Mouse (Mus musculus) forebrain, embryonic 14.5 days (tissue): ENCODE data around the gene Ccdc8. TPM values are rescaled to one million over a fixed set of nuclear protein-coding genes. Genes with fewer than 3 reads are reported as not detected.

Experiments
- ATAC-seq: fragments of 200-750 bp; cut with Nextera tagmentation; 2 replicates; pipeline ENCODE4 v1.8.0; 2017; ENCODE audit warnings: mild to moderate bottlenecking, moderate library complexity
- DNase-seq: peaks from one replicate; pipeline ENCODE4 v3.0.0-alpha.2; 2015; ENCODE audit warnings: low spot score
- H3K27ac ChIP-seq: fragments of 300-500 bp; sonication (generic); 2 replicates; pipeline ENCODE4 v1.5.1; 2014; ENCODE audit warnings: low read depth, mild to moderate bottlenecking, control low read depth, low read length, moderate library complexity
- H3K27me3 ChIP-seq: fragments of 300-500 bp; sonication (generic); replicated peaks from 2 replicates; pipeline ENCODE4 v1.6.1; 2014; ENCODE audit warnings: low read length, control low read depth, mixed read lengths; ENCODE audit not compliant: control insufficient read depth, insufficient read depth
- H3K36me3 ChIP-seq: fragments of 300-500 bp; sonication (generic); 2 replicates; pipeline ENCODE4 v1.6.1; 2014; ENCODE audit warnings: low read length, control low read depth; ENCODE audit not compliant: control insufficient read depth, insufficient read depth
- H3K4me1 ChIP-seq: fragments of 300-500 bp; sonication (generic); 2 replicates; pipeline ENCODE4 v1.6.1; 2014; ENCODE audit warnings: antibody characterized with exemption, low read length, control low read depth; ENCODE audit not compliant: control insufficient read depth, insufficient read depth
- H3K4me2 ChIP-seq: fragments of 300-500 bp; sonication (generic); 2 replicates; pipeline ENCODE4 v1.6.1; 2014; ENCODE audit warnings: mild to moderate bottlenecking, control low read depth, low read length
- H3K4me3 ChIP-seq: fragments of 300-500 bp; sonication (generic); 2 replicates; pipeline ENCODE4 v1.5.1; 2014; ENCODE audit warnings: low read depth, low read length, control low read depth
- H3K9ac ChIP-seq: fragments of 300-500 bp; sonication (generic); 2 replicates; pipeline ENCODE4 v1.6.1; 2014; ENCODE audit warnings: mild to moderate bottlenecking, low read length, control low read depth, moderate library complexity
- H3K9me3 ChIP-seq: fragments of 300-500 bp; sonication (generic); replicated peaks from 2 replicates; pipeline ENCODE4 v1.6.1; 2016; ENCODE audit warnings: low read length, control low read depth, mixed read lengths; ENCODE audit not compliant: control insufficient read depth
- WGBS: fragments of 180-500 bp; shearing (Covaris S2); extraction: QIAGEN DNeasy Blood & Tissue Kit; methylation state at CpG from one replicate; pipeline ENCODE4 v1.1.7; 2014; 5-methylcytosine and 5-hydroxymethylcytosine counted together
- polyA plus RNA-seq: library from polyadenylated mRNA; unstranded; fragments of >200 nt; fragmentation: Nextera tagmentation; extraction: Ambion mirVana; gene quantifications from 2 replicates; pipeline ENCODE4 v1.2.1, GENCODE M21; 2014

The Ccdc8 gene
- polyA plus RNA-seq, 1 experiment from 2014 or later, result 3.4 TPM

- H3K27ac ChIP-seq, result peak overlapping the region; percentile 74
- peak overlapping the region; percentile 8; the same call in 1 of the 2 replicates for H3K4me2 ChIP-seq
- no peaks in the 10 kb centered on the region for H3K27me3 ChIP-seq
- 33% methylated on average over 7 of the region's 7 CpGs for WGBS
- H3K4me1 ChIP-seq, result peaks cover 26% of the 10 kb centered on the region
- DNase-seq, result peak; percentile 56
- H3K4me3 ChIP-seq, result no peak overlapping the region
- no peak overlapping the region; the same call in 1 of the 2 replicates for H3K9ac ChIP-seq
- 0 out of 2 replicates have a peak, but pooled peaks have one; percentile 35 for ATAC-seq
- H3K36me3 ChIP-seq, result no peaks in the 10 kb centered on the region
- no peaks in the 10 kb centered on the region for H3K9me3 ChIP-seq
Measured at GRCm38 (mm10) chr7:16987541-16988149, 4.9 kb upstream of the Ccdc8 start.

GRCm38 (mm10) chr7:16988405-16988804 is 4.1 kb upstream of the Ccdc8 start:
- Histone ChIP-seq H3K4me3 (no peak overlapping the region), H3K4me2 (no peak overlapping the region), H3K4me1 (peaks cover 26% of the 10 kb centered on the region), H3K27ac (peak overlapping the region; percentile 74), H3K36me3 (no peaks in the 10 kb centered on the region), H3K9ac (no peak overlapping the region; the same call in 1 of the 2 replicates), H3K9me3 (no peaks in the 10 kb centered on the region), H3K27me3 (no peaks in the 10 kb centered on the region)
- DNase-seq (peak; percentile 76), ATAC-seq (0 out of 2 replicates have a peak, but pooled peaks have one; percentile 21)
- WGBS, result 33% methylated on average over 3 of the region's 3 CpGs

GRCm38 (mm10) chr7:16990006-16990744 is 2.3 kb upstream of the Ccdc8 start:
- Histone ChIP-seq H3K36me3 (no peaks in the 10 kb centered on the region), H3K4me1 (peaks cover 26% of the 10 kb centered on the region), H3K27me3 (no peaks in the 10 kb centered on the region), H3K27ac (peak overlapping the region; percentile 54; the same call in 1 of the 2 replicates), H3K4me2 (no peak overlapping the region), H3K9ac (no peak overlapping the region), H3K9me3 (no peaks in the 10 kb centered on the region), H3K4me3 (no peak overlapping the region)
- DNase-seq (no peak), ATAC-seq (no peak)
- 40% methylated on average over 15 of the region's 15 CpGs for WGBS

- H3K4me3 ChIP-seq, result no peak overlapping the region
- H3K4me2 ChIP-seq, result 0 out of 2 replicates have a peak overlapping the region, but pooled peaks have one; percentile 10
- no peaks in the 10 kb centered on the region for H3K27me3 ChIP-seq
- H3K27ac ChIP-seq, result peak overlapping the region; percentile 68
- peak overlapping the region; percentile 3; the same call in 1 of the 2 replicates for H3K9ac ChIP-seq
- no peaks in the 10 kb centered on the region for H3K9me3 ChIP-seq
- WGBS, result 50% methylated on average over 18 of the region's 18 CpGs
- peaks cover 27% of the 10 kb centered on the region for H3K4me1 ChIP-seq
- ATAC-seq (peak; percentile 61), DNase-seq (peak; percentile 85)
- H3K36me3 ChIP-seq, result no peaks in the 10 kb centered on the region
Measured at GRCm38 (mm10) chr7:16991681-16992450, 642 bp upstream of the Ccdc8 start.

GRCm38 (mm10) chr7:16993651-16994399 is 1.3 kb downstream of the Ccdc8 start:
- WGBS, result 1% methylated on average over 27 of the region's 27 CpGs
- H3K36me3 ChIP-seq, result no peaks in the 10 kb centered on the region
- ATAC-seq (peak; percentile 89), DNase-seq (peak; percentile 82)
- no peaks in the 10 kb centered on the region for H3K9me3 ChIP-seq
- H3K4me3 ChIP-seq, result peak overlapping the region; percentile 39
- H3K4me2 ChIP-seq, result peak overlapping the region; percentile 49
- no peaks in the 10 kb centered on the region for H3K27me3 ChIP-seq
- no peak overlapping the region; the same call in 1 of the 2 replicates for H3K27ac ChIP-seq
- peak overlapping the region; percentile 69 for H3K9ac ChIP-seq
- H3K4me1 ChIP-seq, result peaks cover 14% of the 10 kb centered on the region

- H3K27me3 ChIP-seq, result no peaks in the 10 kb centered on the region
- H3K9me3 ChIP-seq, result no peaks in the 10 kb centered on the region
- DNase-seq, result no peak
- peak overlapping the region; percentile 69 for H3K9ac ChIP-seq
- peak overlapping the region; percentile 39 for H3K4me3 ChIP-seq
- 6% methylated on average over 20 of the region's 20 CpGs for WGBS
- peaks cover 14% of the 10 kb centered on the region for H3K4me1 ChIP-seq
- no peak for ATAC-seq
- H3K27ac ChIP-seq, result no peak overlapping the region; the same call in 1 of the 2 replicates
- peak overlapping the region; percentile 49 for H3K4me2 ChIP-seq
- H3K36me3 ChIP-seq, result no peaks in the 10 kb centered on the region
Measured at GRCm38 (mm10) chr7:16994400-16994799, 1.9 kb downstream of the Ccdc8 start.

GRCm38 (mm10) chr7:16995345-16995744 is 2.8 kb downstream of the Ccdc8 start:
- H3K4me1 ChIP-seq, result peaks cover 14% of the 10 kb centered on the region
- WGBS, result 83% methylated on average over 4 of the region's 4 CpGs

GRCm38 (mm10) chr7:16999233-16999632 is 6.7 kb downstream of the Ccdc8 start:
- WGBS, result 74% methylated on average over 4 of the region's 4 CpGs
- H3K27ac ChIP-seq, result no peak overlapping the region

More at GRCm38 (mm10) chr7:16995345-16995744, 2.8 kb downstream of the Ccdc8 start:
- peak overlapping the region; percentile 39; the same call in 1 of the 2 replicates for H3K4me3 ChIP-seq
- DNase-seq (no peak), ATAC-seq (no peak)
- peak overlapping the region; percentile 69; the same call in 1 of the 2 replicates for H3K9ac ChIP-seq
- no peaks in the 10 kb centered on the region for H3K36me3 ChIP-seq
- H3K27me3 ChIP-seq, result no peaks in the 10 kb centered on the region
- no peak overlapping the region; the same call in 1 of the 2 replicates for H3K27ac ChIP-seq
- H3K4me2 ChIP-seq, result peak overlapping the region; percentile 49
- H3K9me3 ChIP-seq, result no peaks in the 10 kb centered on the region

More at GRCm38 (mm10) chr7:16999233-16999632, 6.7 kb downstream of the Ccdc8 start:
- ATAC-seq (no peak), DNase-seq (no peak)
- no peak overlapping the region for H3K9ac ChIP-seq
- H3K4me1 ChIP-seq, result 0 out of 2 replicates have a peak, but pooled peaks cover 2% of the 10 kb centered on the region
- no peaks in the 10 kb centered on the region for H3K27me3 ChIP-seq
- H3K4me3 ChIP-seq, result no peak overlapping the region
- peaks cover 14% of the 10 kb centered on the region for H3K36me3 ChIP-seq
- no peak overlapping the region for H3K4me2 ChIP-seq
- no peaks in the 10 kb centered on the region for H3K9me3 ChIP-seq
